Mouse (Mus musculus): ENCODE measurements around the gene Tanc1.

Gene Tanc1

DNA sequence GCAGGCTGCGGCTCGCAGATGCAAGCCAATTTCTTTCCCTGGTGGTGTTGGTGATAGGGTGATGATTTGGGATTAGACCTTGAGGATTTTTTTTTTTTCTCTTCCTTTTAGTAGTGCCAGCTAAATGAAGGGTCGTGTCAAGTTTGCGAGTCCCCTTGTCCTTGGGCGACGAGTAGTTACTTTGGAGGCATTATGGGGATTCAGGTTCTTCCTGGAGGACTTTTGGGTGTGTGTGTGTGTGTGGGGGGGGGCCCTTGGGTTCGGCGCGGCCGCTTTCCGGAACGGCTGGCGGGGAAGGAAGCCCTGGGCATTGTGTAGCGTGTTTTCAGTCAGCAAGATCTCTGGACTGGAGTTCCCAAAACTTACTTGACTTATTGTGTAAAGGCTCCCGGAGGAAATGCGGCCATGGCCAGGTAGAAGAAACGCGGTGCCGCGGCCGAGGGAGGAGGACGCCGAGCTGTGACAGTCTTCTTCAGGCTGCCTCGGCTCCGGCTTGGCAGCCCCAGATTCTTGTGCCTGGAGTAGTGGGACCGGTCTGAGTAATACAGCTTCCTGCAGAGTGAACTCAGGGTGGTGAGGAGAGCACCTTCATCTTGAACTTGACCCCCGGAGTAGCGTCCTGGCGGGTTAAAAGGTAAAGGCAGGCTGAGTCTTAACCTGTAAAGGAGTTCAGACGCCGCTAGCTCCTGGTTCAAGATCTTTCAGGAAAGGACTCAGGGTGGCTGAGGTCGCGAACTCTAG is 1.1 kb downstream of the Tanc1 start:
- no peak for DNase-seq (ENCODE audit: low spot score)

DNA sequence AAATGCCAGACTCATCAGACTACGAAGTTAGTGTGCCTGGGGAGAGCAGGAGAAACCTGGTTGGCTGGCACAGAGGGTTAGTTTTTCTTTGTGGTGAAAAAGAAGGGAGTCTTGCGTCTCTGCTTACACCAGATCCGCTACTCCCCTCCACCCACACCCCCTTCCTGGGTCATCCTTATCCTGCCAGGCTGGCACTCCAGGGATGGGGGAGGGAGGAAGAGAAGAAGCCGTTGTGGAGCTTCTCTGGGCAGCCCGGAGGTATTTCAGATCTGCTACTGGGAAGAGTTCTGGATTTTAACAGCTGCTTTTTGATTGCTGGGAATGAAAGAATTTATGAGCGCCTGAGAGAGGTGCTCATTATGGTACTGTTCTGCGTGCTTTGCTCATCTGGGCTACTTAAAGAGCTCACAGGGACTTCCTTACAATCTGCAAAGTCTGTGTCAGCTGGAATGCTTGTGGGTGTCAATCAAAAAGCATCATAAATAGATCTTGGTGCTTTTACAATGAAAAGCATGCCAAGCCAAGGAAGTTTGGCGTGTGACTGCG is 1.7 kb downstream of the Tanc1 start:
- DNase-seq (ENCODE audit: low spot score), result no peak

DNA sequence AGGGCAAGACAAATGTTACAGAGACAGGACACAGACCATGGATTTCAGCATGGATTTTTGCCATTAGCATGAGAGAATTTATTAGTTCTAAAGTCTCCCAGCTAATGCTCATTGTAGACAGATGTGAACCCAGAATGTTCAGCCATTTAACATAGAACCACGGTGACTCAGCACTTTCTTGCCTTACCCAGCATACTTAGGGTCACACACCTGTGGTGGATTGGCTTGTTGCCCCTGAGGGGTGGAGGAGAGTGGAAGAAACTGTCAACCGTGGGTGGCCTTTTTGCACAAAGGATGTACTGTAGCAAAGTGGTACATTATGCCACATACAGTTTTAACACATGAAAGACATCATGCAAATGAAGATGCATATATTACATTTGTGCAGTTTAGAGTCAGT is 5.0 kb downstream of the Tanc1 start:
- no peak for DNase-seq (ENCODE audit: low spot score)

- no peak for DNase-seq (ENCODE audit: low spot score)
These were observed 7.2 kb downstream of the Tanc1 start for GRCm38 (mm10) chr2:59618996-59619395.

DNA sequence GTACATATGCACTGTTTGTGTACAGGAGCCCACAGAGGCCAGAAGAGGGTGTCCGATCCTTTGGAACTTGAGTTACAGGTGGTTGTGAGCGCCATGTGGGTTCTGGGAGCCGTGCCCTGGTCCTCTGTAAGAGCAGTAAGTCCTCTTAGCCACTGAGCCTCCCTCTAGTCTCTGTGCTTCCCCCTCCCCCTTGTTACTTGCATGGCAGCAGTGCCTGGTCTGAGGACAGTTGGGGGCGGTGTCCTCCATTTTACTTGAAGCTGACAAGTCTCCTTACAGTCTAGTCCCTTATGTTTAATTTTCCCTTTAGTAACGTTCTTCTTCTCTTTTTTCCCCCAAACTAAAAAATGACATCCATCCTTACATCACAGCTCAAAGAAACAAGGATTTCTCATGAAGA is 8.8 kb downstream of the Tanc1 start:
- DNase-seq (ENCODE audit: low spot score), result no peak

DNA sequence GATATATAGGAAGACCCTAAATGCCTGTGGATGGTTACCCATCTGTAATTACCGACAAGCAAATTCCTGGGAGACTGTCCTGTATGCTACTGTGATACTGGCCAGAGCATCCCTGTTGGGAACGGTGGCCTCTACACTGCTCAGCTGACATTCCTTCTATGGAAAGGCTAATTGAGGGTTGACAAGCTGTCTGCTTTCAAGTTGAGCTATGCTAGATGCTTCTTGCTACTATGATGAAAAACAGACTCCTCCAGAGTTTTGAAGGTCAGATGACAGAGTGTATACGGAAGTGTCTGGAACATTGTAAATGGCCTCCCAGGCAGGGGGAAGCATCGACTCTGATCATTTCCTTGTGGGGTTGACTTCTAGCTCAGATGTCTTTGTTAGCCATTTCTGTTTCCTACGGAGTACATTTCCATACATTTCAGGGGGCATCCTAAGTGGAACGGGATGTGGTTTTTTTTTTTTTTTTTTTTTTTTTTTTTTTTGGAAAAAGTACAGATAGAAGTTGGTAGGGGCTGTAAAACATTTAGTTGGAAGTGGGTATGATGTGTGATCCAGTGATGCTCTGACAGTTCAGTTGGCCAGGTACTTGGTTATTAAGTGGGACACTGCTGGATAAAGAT is 10.8 kb downstream of the Tanc1 start:
- DNase-seq (ENCODE audit: low spot score), result no peak

GRCm38 (mm10) chr2:59623858-59624257 is 12.0 kb downstream of the Tanc1 start:
- no peak for DNase-seq (ENCODE audit: low spot score)

DNA sequence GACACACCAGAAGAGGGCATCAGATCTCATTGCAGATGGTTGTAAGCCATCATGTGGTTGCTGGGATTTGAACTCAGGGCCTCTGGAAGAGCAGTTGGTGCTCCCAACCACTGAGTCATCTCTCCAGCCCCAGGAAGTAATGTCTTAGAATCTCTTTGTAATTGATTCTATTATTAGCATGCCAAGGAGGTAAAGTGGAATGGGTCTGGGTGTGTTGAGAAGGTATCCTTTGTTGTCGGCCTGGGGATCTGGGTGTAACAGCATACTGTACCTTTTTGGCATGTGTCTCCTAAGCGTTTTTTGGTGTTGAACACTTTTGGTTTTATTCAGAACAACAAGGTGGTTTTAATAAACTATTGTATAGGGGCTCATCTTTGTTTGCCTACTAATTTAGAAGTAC is 13.6 kb downstream of the Tanc1 start:
- no peak for DNase-seq (ENCODE audit: low spot score)

DNA sequence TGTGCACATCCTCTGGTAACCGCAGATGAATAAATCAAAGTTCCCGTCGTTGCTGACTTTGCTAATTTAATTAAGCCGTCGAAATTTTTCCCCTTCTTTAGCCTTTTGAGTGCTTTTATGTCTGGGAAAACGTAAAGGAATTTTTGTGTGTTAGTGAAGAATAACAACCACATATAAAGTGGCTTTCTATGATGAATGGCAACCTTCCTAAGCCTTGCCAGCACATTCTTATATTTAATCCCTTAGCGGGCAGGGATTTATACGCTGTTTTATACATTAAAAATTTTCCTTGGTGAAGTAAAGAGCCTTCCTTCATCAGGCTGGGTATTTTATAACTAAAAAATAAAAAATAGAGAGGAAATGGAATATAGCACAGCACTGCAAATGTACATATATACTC is 14.1 kb downstream of the Tanc1 start:
- DNase-seq (ENCODE audit: low spot score), result no peak

GRCm38 (mm10) chr2:59626422-59626821 is 14.6 kb downstream of the Tanc1 start:
- no peak for DNase-seq (ENCODE audit: low spot score)

- no peak for DNase-seq (ENCODE audit: low spot score)
These were observed 15.7 kb downstream of the Tanc1 start for GRCm38 (mm10) chr2:59627502-59627901.

- DNase-seq (ENCODE audit: low spot score), result no peak
These were observed 16.4 kb downstream of the Tanc1 start for GRCm38 (mm10) chr2:59628057-59628901.

DNA sequence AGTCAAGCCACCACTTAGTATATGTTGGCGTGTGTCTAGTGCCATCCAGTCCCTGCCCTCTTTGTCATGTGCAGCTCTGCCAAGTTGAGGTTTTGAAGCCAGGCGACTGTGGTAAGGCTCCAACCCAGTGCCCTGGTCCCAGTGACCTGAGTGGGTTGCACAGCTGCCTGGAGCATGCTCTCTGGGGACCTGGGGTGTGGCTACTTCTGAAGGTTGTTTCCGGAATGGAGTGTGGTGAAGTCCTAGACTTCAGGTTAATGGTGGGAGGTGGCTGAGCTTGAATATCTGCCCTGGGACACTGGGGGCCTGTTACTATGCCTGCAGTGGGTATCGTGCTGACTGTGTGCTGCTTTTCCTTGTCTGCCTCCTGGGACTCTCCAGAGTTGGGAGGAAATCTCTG is 18.0 kb downstream of the Tanc1 start:
- no peak for DNase-seq (ENCODE audit: low spot score)

GRCm38 (mm10) chr2:59631406-59631805 is 19.6 kb downstream of the Tanc1 start:
- no peak for DNase-seq (ENCODE audit: low spot score)

DNA sequence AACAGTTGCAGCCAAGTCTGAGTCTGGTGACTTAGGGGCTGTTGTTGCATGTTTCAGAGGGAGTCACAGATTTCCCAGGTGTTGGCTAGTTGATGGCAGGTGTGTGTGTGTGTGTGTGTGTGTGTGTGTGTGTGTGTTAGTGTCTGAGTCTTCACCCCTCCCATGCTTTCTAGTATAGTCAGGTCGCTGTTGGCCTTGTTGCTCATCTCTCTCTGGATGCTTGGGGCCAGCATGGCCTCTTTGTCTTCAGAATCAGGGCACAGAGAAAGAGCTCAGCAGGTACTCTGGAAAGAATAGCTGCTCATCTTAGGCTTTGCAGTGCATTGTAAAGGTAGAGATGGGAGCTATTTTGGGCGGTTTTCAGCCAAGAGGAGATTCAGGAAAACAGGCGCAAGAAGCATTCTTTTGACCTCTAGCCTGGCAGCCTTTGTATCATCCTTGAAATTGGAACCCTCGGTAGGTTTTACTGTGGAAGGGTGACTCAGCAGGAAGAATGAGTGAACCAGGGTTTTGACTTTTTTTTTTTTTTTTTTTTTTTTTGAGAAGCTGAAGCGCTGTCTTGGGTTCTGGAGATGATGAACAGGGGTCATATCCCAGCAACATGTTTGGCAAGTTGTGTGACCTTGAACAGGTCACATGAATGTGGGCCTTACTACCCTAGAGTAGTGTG is 22.1 kb downstream of the Tanc1 start:
- no peak for DNase-seq (ENCODE audit: low spot score)

DNA sequence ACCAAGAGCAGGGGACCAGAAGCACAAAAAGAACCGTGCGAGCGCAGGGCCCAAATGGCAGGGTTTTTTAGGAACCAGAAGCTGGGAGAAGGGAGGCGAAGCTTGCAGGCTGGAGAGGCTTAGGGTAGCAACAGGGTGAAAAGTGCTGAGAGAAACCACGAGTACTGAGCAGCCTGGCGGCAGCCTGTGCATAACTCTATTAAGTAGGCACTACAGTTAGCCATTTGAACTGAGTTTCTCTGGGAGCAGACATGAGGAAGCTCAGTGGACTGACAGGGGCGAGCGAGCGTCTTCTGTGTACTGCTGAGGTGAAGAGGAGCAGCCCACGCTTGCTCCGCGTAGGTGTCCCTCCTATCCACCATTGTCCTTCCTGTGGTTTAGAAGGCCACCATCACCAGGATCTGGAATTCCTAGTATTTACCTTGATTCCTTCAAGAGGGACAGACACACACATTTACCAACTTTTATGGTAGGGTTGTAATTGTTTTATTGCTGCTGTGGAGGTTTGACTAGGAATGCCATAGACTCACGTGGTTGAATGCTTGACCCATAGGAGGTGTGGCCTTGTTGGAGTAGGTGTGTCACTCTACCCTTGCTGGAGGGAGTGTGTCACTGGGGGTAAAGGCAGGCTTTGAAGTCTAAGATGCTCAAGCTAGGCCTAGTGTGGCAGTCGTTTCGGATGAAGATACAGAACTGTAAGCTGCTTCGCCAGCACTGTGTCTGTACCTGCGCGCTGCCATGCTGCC is 25.4 kb downstream of the Tanc1 start:
- DNase-seq (ENCODE audit: low spot score), result no peak

- DNase-seq (ENCODE audit: low spot score), result no peak
These were observed 30.9 kb downstream of the Tanc1 start for GRCm38 (mm10) chr2:59642722-59643121.

- no peak for DNase-seq (ENCODE audit: low spot score)
These were observed 33.0 kb downstream of the Tanc1 start for GRCm38 (mm10) chr2:59644816-59645215.

DNA sequence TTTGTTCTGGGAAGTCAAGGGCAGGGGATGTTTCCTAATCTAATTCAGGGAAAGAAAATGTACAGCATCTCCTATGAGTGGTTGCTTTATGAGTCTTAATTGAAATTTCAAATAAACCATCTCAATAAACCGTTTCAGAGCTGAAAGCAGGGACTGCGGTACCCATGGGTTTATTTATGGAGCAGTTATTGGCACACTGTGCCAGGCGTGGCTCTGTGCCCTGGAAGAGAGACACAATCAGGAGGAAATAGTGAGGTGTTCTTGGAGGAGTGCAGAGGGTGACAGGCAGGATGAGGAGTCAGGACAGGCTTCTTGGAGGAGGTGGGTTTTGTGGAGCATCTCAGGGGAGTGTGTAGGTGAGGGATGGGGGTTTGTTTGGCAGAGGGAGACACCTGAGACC is 33.7 kb downstream of the Tanc1 start:
- no peak for DNase-seq (ENCODE audit: low spot score)

GRCm38 (mm10) chr2:59646740-59647390 is 35.0 kb downstream of the Tanc1 start:
- no peak for DNase-seq (ENCODE audit: low spot score)

DNA sequence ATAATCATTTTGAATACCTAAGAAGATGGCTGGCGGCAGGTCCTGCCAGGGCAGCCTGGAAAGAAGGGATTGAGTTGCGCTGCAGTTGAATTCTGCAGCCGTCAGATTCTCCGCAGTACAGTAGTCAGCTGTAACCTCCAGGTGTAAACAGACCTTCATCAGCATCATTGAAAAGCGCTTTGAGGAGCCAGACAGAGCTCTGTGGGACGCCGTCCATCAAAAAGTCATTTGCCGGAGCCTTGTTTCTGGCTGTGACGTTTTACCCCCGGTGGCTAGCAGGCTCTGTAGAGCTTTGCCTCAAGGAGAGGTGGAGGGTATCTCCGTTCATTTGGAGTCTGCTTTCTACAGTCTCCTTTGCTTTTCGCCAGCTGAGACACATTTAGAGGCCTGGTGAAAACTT is 36.6 kb downstream of the Tanc1 start:
- DNase-seq (ENCODE audit: low spot score), result no peak

All from spleen, adult 12 weeks (tissue).